Mouse (Mus musculus): ENCODE measurements around the gene Gpr62. TPM values are rescaled to one million over a fixed set of nuclear protein-coding genes. Genes with fewer than 3 reads are reported as not detected.

The Gpr62 gene
- polyA plus RNA-seq, 1 experiment from 2014 or later, result not detected

DNA sequence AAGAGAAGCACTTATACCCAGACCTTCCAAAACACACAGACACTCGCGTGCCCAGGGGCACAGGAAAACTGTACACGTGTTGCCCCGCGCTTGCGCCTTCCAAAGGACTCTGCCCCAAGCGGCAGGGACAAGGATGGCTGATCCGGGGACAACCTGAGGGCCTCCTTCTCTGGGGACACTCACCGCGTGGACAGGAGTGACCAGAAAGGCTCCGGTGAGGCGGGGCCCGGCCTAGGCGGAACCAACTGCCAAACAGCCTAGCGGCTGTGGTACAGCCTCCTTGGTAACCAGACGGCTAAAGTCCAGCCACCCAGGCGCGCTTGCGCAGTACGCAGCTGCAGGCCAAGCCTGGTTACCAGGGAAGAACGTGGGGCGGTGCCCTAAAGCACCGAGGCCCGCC, 18.4 kb downstream of the Gpr62 start, which contains the start of the genes Abhd14b and Abhd14a:
Abhd14b (plus strand) TSS at position 112 of the 400 bp plus-strand sequence.
Abhd14a (minus strand) TSS at position 331 of the 400 bp plus-strand sequence.
- peak; percentile 96 for ATAC-seq
- Histone ChIP-seq H3K36me3 (replicated peaks; ENCODE audit: insufficient read depth, low read length) (no peaks in the 10 kb centered on the region), H3K27me3 (ENCODE audit: insufficient read depth, low read length) (no peaks in the 10 kb centered on the region), H3K9ac (replicated peaks) (peak within 1 kb of the TSS; percentile 71), H3K9me3 (ENCODE audit: low read length) (no peaks in the 10 kb centered on the region), H3K4me2 (ENCODE audit: low read depth, low read length) (peak within 1 kb of the TSS; percentile 78), H3K4me3 (ENCODE audit: low read depth, low read length) (peak within 1 kb of the TSS; percentile 51), H3K4me1 (ENCODE audit: insufficient read depth) (peaks cover 45% of the 10 kb centered on the region), H3K27ac (ENCODE audit: low read depth) (peak within 1 kb of the TSS; percentile 88)
- peak; percentile 91 for DNase-seq
- WGBS (ENCODE audit: insufficient replicate concordance), result under 1% methylated on average over 24 of the region's 24 CpGs
- peak; percentile 65 for TF ChIP-seq CTCF (IDR thresholded peaks at IDR 0.05; ENCODE audit: low read depth)
- peak; percentile 32; the same call in 1 of the 2 replicates for TF ChIP-seq EP300 (IDR thresholded peaks at IDR 0.05; ENCODE audit: low read depth)

DNA sequence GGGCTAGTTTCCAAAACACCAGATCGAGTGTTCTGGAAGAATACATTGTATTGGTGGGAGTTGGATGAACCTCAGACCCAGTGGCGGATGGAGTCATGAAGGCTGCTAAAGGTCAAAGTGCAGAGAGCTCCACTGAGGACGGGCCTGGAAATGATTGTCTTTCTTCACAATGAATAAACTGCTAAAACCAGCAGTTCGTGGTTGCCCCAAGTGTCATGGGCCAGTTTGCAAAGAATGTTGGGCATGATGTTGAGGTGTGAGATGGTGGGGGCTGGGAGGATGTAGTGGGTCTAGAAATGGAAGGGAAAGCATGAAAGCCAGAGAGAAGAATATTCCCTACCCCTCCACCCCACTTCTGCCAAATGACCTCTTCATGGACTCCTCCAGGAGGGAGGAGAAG, 20.9 kb downstream of the Gpr62 start:
- 69% methylated on average over 4 of the region's 4 CpGs for WGBS (ENCODE audit: insufficient replicate concordance)
- H3K9ac ChIP-seq (replicated peaks), result no peak overlapping the region
- H3K27me3 ChIP-seq (ENCODE audit: insufficient read depth, low read length), result no peaks in the 10 kb centered on the region
- H3K4me3 ChIP-seq (ENCODE audit: low read depth, low read length), result no peak overlapping the region
- H3K9me3 ChIP-seq (ENCODE audit: low read length), result no peaks in the 10 kb centered on the region
- no peaks in the 10 kb centered on the region for H3K36me3 ChIP-seq (replicated peaks; ENCODE audit: insufficient read depth, low read length)
- H3K4me2 ChIP-seq (ENCODE audit: low read depth, low read length), result no peak overlapping the region
- H3K27ac ChIP-seq (ENCODE audit: low read depth), result no peak overlapping the region
- TF ChIP-seq EP300 (IDR thresholded peaks at IDR 0.05; ENCODE audit: low read depth), result no peak
- TF ChIP-seq CTCF (IDR thresholded peaks at IDR 0.05; ENCODE audit: low read depth), result no peak
- DNase-seq (no peak), ATAC-seq (no peak)
- H3K4me1 ChIP-seq (ENCODE audit: insufficient read depth), result peaks cover 39% of the 10 kb centered on the region

DNA sequence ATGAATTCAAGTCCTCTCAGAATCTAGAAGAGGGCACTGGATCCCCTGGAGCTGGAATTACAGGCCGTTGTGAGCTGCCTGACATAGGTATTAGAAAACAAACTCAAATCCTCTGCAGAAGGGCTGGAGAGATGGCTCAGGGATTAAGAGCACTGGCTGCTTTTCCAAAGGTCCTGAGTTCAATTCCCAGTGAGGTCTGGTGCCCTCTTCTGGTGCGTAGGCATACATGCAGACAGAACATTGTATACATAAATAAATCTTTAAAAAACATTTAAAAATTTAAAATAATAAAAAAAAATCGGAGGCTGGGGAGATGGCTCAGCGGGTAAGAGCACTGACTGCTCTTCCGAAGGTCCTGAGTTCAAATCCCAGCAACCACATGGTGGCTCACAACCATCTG, 23.1 kb downstream of the Gpr62 start:
- Histone ChIP-seq H3K27ac (ENCODE audit: low read depth) (no peak overlapping the region), H3K36me3 (replicated peaks; ENCODE audit: insufficient read depth, low read length) (no peaks in the 10 kb centered on the region), H3K9me3 (ENCODE audit: low read length) (no peaks in the 10 kb centered on the region), H3K27me3 (ENCODE audit: insufficient read depth, low read length) (no peaks in the 10 kb centered on the region), H3K4me3 (ENCODE audit: low read depth, low read length) (no peak overlapping the region), H3K4me1 (ENCODE audit: insufficient read depth) (peaks cover 30% of the 10 kb centered on the region), H3K4me2 (ENCODE audit: low read depth, low read length) (no peak overlapping the region), H3K9ac (replicated peaks) (no peak overlapping the region)
- no peak for ATAC-seq
- DNase-seq, result no peak
- WGBS (ENCODE audit: insufficient replicate concordance), result 81% methylated on average over 5 of the region's 5 CpGs
- no peak for TF ChIP-seq EP300 (IDR thresholded peaks at IDR 0.05; ENCODE audit: low read depth)
- TF ChIP-seq CTCF (IDR thresholded peaks at IDR 0.05; ENCODE audit: low read depth), result peak; percentile 43

DNA sequence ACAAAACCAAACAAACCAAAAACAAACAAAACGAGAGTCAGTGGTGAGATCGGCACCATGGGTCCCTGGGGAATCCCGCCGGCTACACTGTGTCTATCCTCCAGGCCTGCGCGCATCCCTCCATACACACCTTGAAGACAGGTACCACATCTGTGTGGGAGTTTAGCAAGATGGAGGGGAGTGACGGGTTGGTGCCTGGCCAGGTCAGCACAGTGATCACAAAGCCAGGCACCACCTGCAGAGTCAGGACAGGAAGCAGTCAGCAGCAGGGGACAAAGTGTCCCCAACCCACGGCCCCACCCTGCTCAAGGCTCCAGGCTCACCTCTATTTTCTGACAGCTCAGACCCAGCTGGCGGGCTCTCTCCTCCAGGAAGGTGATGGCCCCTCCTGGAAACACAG, 29.2 kb downstream of the Gpr62 start:
- H3K4me1 ChIP-seq (ENCODE audit: insufficient read depth), result peaks cover 20% of the 10 kb centered on the region
- no peak overlapping the region for H3K9ac ChIP-seq (replicated peaks)
- H3K27me3 ChIP-seq (ENCODE audit: insufficient read depth, low read length), result no peaks in the 10 kb centered on the region
- no peak overlapping the region for H3K27ac ChIP-seq (ENCODE audit: low read depth)
- ATAC-seq, result no peak
- H3K4me3 ChIP-seq (ENCODE audit: low read depth, low read length), result no peak overlapping the region
- TF ChIP-seq CTCF (IDR thresholded peaks at IDR 0.05; ENCODE audit: low read depth), result no peak
- TF ChIP-seq EP300 (IDR thresholded peaks at IDR 0.05; ENCODE audit: low read depth), result no peak
- no peaks in the 10 kb centered on the region for H3K9me3 ChIP-seq (ENCODE audit: low read length)
- peaks cover 21% of the 10 kb centered on the region for H3K36me3 ChIP-seq (replicated peaks; ENCODE audit: insufficient read depth, low read length)
- DNase-seq, result no peak
- WGBS (ENCODE audit: insufficient replicate concordance), result 74% methylated on average over 9 of the region's 9 CpGs
- peak overlapping the region; percentile 78; the same call in 1 of the 2 replicates for H3K4me2 ChIP-seq (ENCODE audit: low read depth, low read length)

DNA sequence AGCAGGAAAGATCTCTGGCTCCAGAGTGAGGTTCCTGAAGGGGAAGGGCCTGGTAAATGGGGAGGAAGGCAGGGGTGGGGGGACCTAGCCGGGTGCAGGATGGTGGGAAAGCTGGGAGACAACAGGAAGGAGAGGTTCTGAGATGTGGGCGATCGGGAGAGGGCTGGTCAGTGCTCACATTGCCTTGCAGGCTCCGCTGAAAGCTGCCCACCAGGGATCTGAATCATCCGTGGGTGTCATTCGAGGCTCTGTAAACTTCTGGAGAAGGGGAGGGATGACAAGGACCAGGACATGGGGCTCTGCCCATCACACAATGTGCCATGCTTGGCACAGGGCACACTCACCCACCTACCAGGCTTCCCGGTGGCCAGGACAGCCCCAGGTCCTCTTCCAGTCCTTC, 32.3 kb downstream of the Gpr62 start:
- DNase-seq (no peak), ATAC-seq (no peak)
- Histone ChIP-seq H3K9me3 (ENCODE audit: low read length) (no peaks in the 10 kb centered on the region), H3K36me3 (replicated peaks; ENCODE audit: insufficient read depth, low read length) (peaks cover 29% of the 10 kb centered on the region), H3K9ac (replicated peaks) (no peak overlapping the region), H3K4me2 (ENCODE audit: low read depth, low read length) (no peak overlapping the region), H3K4me1 (ENCODE audit: insufficient read depth) (peaks cover 22% of the 10 kb centered on the region), H3K27ac (ENCODE audit: low read depth) (no peak overlapping the region), H3K4me3 (ENCODE audit: low read depth, low read length) (no peak overlapping the region), H3K27me3 (ENCODE audit: insufficient read depth, low read length) (no peaks in the 10 kb centered on the region)
- TF ChIP-seq EP300 (IDR thresholded peaks at IDR 0.05; ENCODE audit: low read depth) (no peak), CTCF (IDR thresholded peaks at IDR 0.05; ENCODE audit: low read depth) (no peak)
- WGBS (ENCODE audit: insufficient replicate concordance), result 72% methylated on average over 6 of the region's 7 CpGs

DNA sequence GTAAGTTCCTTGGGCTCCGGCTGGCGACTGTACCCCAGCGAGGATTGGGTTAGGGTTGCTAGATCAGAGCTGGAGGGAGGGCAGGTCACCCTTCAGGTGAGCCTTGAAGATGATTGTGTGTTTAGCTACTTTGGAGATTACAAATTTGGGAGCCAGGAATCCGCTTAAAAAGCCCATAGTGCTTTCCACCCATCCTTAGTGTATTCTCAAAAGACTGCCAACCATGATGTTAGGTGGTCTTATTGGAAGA, 35.8 kb downstream of the Gpr62 start:
- ATAC-seq, result no peak
- H3K4me1 ChIP-seq (ENCODE audit: insufficient read depth), result peaks cover 8% of the 10 kb centered on the region; the same call in 1 of the 2 replicates

More for the DNA sequence above, 35.8 kb downstream of the Gpr62 start:
- Histone ChIP-seq H3K4me3 (ENCODE audit: low read depth, low read length) (peak overlapping the region; percentile 91), H3K9ac (replicated peaks) (peak overlapping the region; percentile 88), H3K9me3 (ENCODE audit: low read length) (no peaks in the 10 kb centered on the region), H3K4me2 (ENCODE audit: low read depth, low read length) (peak overlapping the region; percentile 92), H3K27me3 (ENCODE audit: insufficient read depth, low read length) (no peaks in the 10 kb centered on the region), H3K27ac (ENCODE audit: low read depth) (peak overlapping the region; percentile 95), H3K36me3 (replicated peaks; ENCODE audit: insufficient read depth, low read length) (peaks cover 29% of the 10 kb centered on the region)
- TF ChIP-seq CTCF (IDR thresholded peaks at IDR 0.05; ENCODE audit: low read depth) (no peak), EP300 (IDR thresholded peaks at IDR 0.05; ENCODE audit: low read depth) (no peak)
- DNase-seq, result no peak
- WGBS (ENCODE audit: insufficient replicate concordance), result 4% methylated on average over 4 of the region's 4 CpGs
